In the genomic region with DNA sequence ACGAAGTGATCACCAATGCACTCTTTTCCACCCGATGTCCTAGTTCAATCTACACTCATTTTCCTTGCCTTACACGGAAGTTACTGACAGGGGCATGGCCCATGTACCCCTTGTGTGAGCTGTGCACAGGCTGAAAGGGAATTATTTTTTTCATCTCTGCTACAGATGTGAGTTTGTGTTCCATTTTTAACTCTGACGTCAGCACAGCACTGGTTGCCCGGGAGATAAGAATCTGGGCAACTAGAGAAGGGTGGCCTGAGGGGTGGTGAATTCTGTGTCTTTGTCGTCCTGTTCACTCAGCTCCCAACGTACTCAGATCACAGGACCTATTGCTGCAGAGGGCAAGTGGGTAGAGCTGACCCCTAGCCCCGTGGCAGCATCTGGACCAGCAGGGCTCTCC, we compare ENCODE assay signal across 8 mouse cellular contexts. TPM values are rescaled to one million over a fixed set of nuclear protein-coding genes. Genes with fewer than 3 reads are reported as not detected.
DNase-seq lines count a peak whose midpoint lies in the region; ATAC-seq and TF ChIP-seq lines count a peak whose summit lies in the region.

No protein-coding gene starts in this region.

- intact Hi-C loops in gastrocnemius, postnatal 36 days (cut with DNase I) = no loop called here

- H3K9ac ChIP-seq in midbrain, embryonic 15.5 days = no peak overlapping the region
- no peak overlapping the region for H3K9ac ChIP-seq in MEL (ENCODE audit: control insufficient read depth, low read depth, low read length, poor library complexity, severe bottlenecking)
- no peak overlapping the region for H3K9ac ChIP-seq in kidney, embryonic 16.5 days (replicated peaks; ENCODE audit: low read length)

- TF ChIP-seq EP300 in MEL (IDR thresholded peaks at IDR 0.05; ENCODE audit: low read depth in 1 of 2, low read length in 2 of 2) = no peak

- no peaks in the 10 kb centered on the region for H3K79me2 ChIP-seq in MEL (ENCODE audit: control insufficient read depth, insufficient read depth, low read length, poor library complexity)

- no peaks in the 10 kb centered on the region for H3K4me1 ChIP-seq in midbrain, embryonic 15.5 days
- H3K4me1 ChIP-seq in midbrain, embryonic 10.5 days = peaks cover 9% of the 10 kb centered on the region
- peaks cover 33 to 46% of the 10 kb centered on the region in 2 experiments for H3K4me1 ChIP-seq in MEL (ENCODE audit: control insufficient read depth in 1 of 2, insufficient read depth in 2 of 2, low read length in 2 of 2)
- H3K4me1 ChIP-seq in kidney, embryonic 16.5 days (ENCODE audit: insufficient read depth, low read length) = no peaks in the 10 kb centered on the region

- no peak overlapping the region for H3K4me2 ChIP-seq in midbrain, embryonic 15.5 days
- H3K4me2 ChIP-seq in kidney, embryonic 16.5 days (replicated peaks; ENCODE audit: low read depth, low read length) = no peak overlapping the region

- DNase-seq in frontal cortex, postnatal 10 days (ENCODE audit: low spot score in 2 of 2) = peak; percentile 27 to 41
- DNase-seq in frontal cortex, postnatal 25 days (ENCODE audit: low spot score in 2 of 2) = no peak
- DNase-seq in midbrain, embryonic 10.5 days (ENCODE audit: low spot score) = no peak
- DNase-seq in MEL (ENCODE audit: low read depth, low spot score) = no peak
- DNase-seq in gastrocnemius, postnatal 36 days = no peak

- no peaks in the 10 kb centered on the region for H3K27me3 ChIP-seq in midbrain, embryonic 15.5 days (replicated peaks)
- no peaks in the 10 kb centered on the region for H3K27me3 ChIP-seq in midbrain, embryonic 10.5 days (ENCODE audit: low read depth, poor library complexity, severe bottlenecking)
- no peaks in the 10 kb centered on the region for H3K27me3 ChIP-seq in MEL (ENCODE audit: control insufficient read depth in 1 of 2, insufficient read depth in 2 of 2, low read length in 2 of 2)
- H3K27me3 ChIP-seq in kidney, embryonic 16.5 days (ENCODE audit: insufficient read depth, low read length) = no peaks in the 10 kb centered on the region

- H3K4me3 ChIP-seq in midbrain, embryonic 15.5 days = no peak overlapping the region
- no peak overlapping the region for H3K4me3 ChIP-seq in midbrain, embryonic 10.5 days
- H3K4me3 ChIP-seq in MEL (ENCODE audit: control insufficient read depth in 1 of 2, insufficient read depth in 1 of 2, low read depth in 2 of 2, low read length in 2 of 2) = no peak overlapping the region
- no peak overlapping the region for H3K4me3 ChIP-seq in kidney, embryonic 16.5 days (ENCODE audit: low read length)

- H3K9me3 ChIP-seq in midbrain, embryonic 15.5 days = no peaks in the 10 kb centered on the region
- no peaks in the 10 kb centered on the region for H3K9me3 ChIP-seq in midbrain, embryonic 10.5 days (replicated peaks)
- H3K9me3 ChIP-seq in MEL (replicated peaks; ENCODE audit: insufficient read depth, low read length) = no peaks in the 10 kb centered on the region
- H3K9me3 ChIP-seq in kidney, embryonic 16.5 days (ENCODE audit: low read length) = no peaks in the 10 kb centered on the region

- no peak for TF ChIP-seq POLR2A in MEL (IDR thresholded peaks at IDR 0.05; ENCODE audit: control insufficient read depth in 1 of 2, insufficient read depth in 1 of 2, low read depth in 1 of 2, low read length in 2 of 2, poor library complexity in 1 of 2)

- TF ChIP-seq CTCF in MEL (IDR thresholded peaks at IDR 0.05 in 2 of 3, conservative IDR thresholded peaks at IDR 0.05 in 1 of 3; ENCODE audit: control insufficient read depth in 1 of 3, insufficient read depth in 1 of 3, low read depth in 2 of 3, low read length in 3 of 3, poor library complexity in 1 of 3, severe bottlenecking in 1 of 3) = no peak

- 52% methylated on average over 8 of the region's 8 CpGs for WGBS in midbrain, embryonic 15.5 days
- WGBS in midbrain, embryonic 10.5 days = 61% methylated on average over 8 of the region's 8 CpGs
- WGBS in kidney, embryonic 16.5 days = 49% methylated on average over 8 of the region's 8 CpGs

- H3K36me3 ChIP-seq in midbrain, embryonic 15.5 days (replicated peaks) = no peaks in the 10 kb centered on the region
- H3K36me3 ChIP-seq in midbrain, embryonic 10.5 days = no peaks in the 10 kb centered on the region
- peaks cover 0 to 38% of the 10 kb centered on the region in 2 experiments; a peak in 2 of 4 replicates for H3K36me3 ChIP-seq in MEL (ENCODE audit: control insufficient read depth in 1 of 2, insufficient read depth in 2 of 2, low read length in 2 of 2)
- H3K36me3 ChIP-seq in kidney, embryonic 16.5 days (ENCODE audit: insufficient read depth, low read length) = no peaks in the 10 kb centered on the region

- no peak overlapping the region for H3K27ac ChIP-seq in midbrain, embryonic 15.5 days
- H3K27ac ChIP-seq in midbrain, embryonic 10.5 days (replicated peaks) = no peak overlapping the region
- no peak overlapping the region for H3K27ac ChIP-seq in MEL (ENCODE audit: control insufficient read depth, low read depth, low read length)
- no peak overlapping the region for H3K27ac ChIP-seq in kidney, embryonic 16.5 days (ENCODE audit: low read length)

- TF ChIP-seq RAD21 in MEL (IDR thresholded peaks at IDR 0.05; ENCODE audit: low read depth, low read length) = no peak

- ATAC-seq in midbrain, embryonic 15.5 days (replicated peaks) = peak; percentile 48; the same call in 1 of the 2 replicates
- ATAC-seq in inflammation-experienced regulatory T-cells, adult 6 months = peak; percentile 36
- no peak for ATAC-seq in kidney, embryonic 16.5 days (ENCODE audit: low FRiP score, low TSS enrichment)

TF ChIP-seq in MEL, 35 proteins besides CTCF, POLR2A, EP300 and RAD21:
- TF ChIP-seq MEF2A (IDR thresholded peaks at IDR 0.05; ENCODE audit: extremely low read depth, insufficient replicate concordance, low read depth, low read length, poor library complexity, severe bottlenecking) = peak; percentile 69; the same call in 1 of the 2 replicates
- TF ChIP-seq ZNF384 (IDR thresholded peaks at IDR 0.05; ENCODE audit: low read depth, low read length) = no peak
- TF ChIP-seq GATA1 (IDR thresholded peaks at IDR 0.05; ENCODE audit: low read depth, low read length) = 0 out of 2 replicates have a peak, but pooled peaks have one; percentile 43

RNA-seq across cellular contexts. Expression of a gene that starts 43.9 kb away (rescaled TPM):
- 86.4 and 90.4 TPM in 2 replicates for polyA plus RNA-seq in midbrain, embryonic 15.5 days (2015; fragmentation: Nextera tagmentation; extraction: Ambion mirVana)
- 46.4 and 49.4 TPM in 2 replicates for polyA plus RNA-seq in midbrain, embryonic 10.5 days (2016; fragmentation: Nextera tagmentation; extraction: Ambion mirVana)
- total RNA-seq in MEL (2012; rRNA removed) = 61.2 and 62.4 TPM in 2 replicates
- polyA plus RNA-seq in MEL (2012; ENCODE audit: insufficient read depth in 1 of 2, insufficient read length in 2 of 2, low read depth in 1 of 2, low replicate concordance in 2 of 2, missing spikeins in 1 of 2) = 10 to 100 TPM in 1 of 2 experiments, not detected in 1; 49.5 TPM
- polyA plus RNA-seq in inflammation-experienced regulatory T-cells, adult 6 months (2017; shearing (Covaris generic)) = 10 to 100 TPM; 19.0 to 23.9 (median 22.6) TPM
- 54.5 and 60.7 TPM in 2 replicates for polyA plus RNA-seq in kidney, embryonic 16.5 days (2015; fragmentation: Nextera tagmentation; extraction: Ambion mirVana)
- total RNA-seq in gastrocnemius, postnatal 36 days (2021) = 1 to 10 TPM; 4.6 to 5.7 TPM

RNA-seq across cellular contexts. Expression of a gene that starts 45.8 kb away (rescaled TPM):
- polyA plus RNA-seq in midbrain, embryonic 15.5 days (2015; fragmentation: Nextera tagmentation; extraction: Ambion mirVana) = 67.7 and 75.9 TPM in 2 replicates
- polyA plus RNA-seq in midbrain, embryonic 10.5 days (2016; fragmentation: Nextera tagmentation; extraction: Ambion mirVana) = 266 and 278 TPM in 2 replicates
- 164 and 175 TPM in 2 replicates for total RNA-seq in MEL (2012; rRNA removed)
- 100 to 1,000 TPM in 1 of 2 experiments, not detected in 1; 129 TPM for polyA plus RNA-seq in MEL (2012; ENCODE audit: insufficient read depth in 1 of 2, insufficient read length in 2 of 2, low read depth in 1 of 2, low replicate concordance in 2 of 2, missing spikeins in 1 of 2)
- polyA plus RNA-seq in inflammation-experienced regulatory T-cells, adult 6 months (2017; shearing (Covaris generic)) = 100 to 1,000 TPM in 1 of 3 experiments, 10 to 100 TPM in 2; 93.7 to 118 (median 94.9) TPM
- polyA plus RNA-seq in kidney, embryonic 16.5 days (2015; fragmentation: Nextera tagmentation; extraction: Ambion mirVana) = 188 and 196 TPM in 2 replicates
- total RNA-seq in gastrocnemius, postnatal 36 days (2021) = 10 to 100 TPM; 12.4 to 13.8 TPM

Comparison
In these comparisons a context has a peak if more than half of its experiments do, and no peak if none do; other contexts are left out.
1. DNase-seq: peak in frontal cortex, postnatal 10 days (2 of 2); none in frontal cortex, postnatal 25 days (0 of 2), midbrain, embryonic 10.5 days (single experiment), MEL (single experiment) and gastrocnemius, postnatal 36 days (0 of 2).